Mouse (Mus musculus) monocyte, adult 2 months (primary cell): ENCODE measurements around the gene Agbl3.
A peak's percentile ranks its signal among the peaks of the same experiment; 100 is the strongest.

Experiments used
- DNase-seq, 2 experiments: peaks; one replicate each; pipeline ENCODE4 v3.0.0; 2022; ENCODE audit warnings: low spot score in 2 of 2, low read depth in 1 of 2

Agbl3 gene

GRCm38 (mm10) chr6:34904361-34904760, 124.1 kb downstream of the Agbl3 start:
- no peak for DNase-seq

GRCm38 (mm10) chr6:34906125-34906524, 125.9 kb downstream of the Agbl3 start:
- no peak for DNase-seq

- DNase-seq, result no peak
Measured at GRCm38 (mm10) chr6:34906661-34907060, 126.4 kb downstream of the Agbl3 start.

- DNase-seq, result no peak
Measured at GRCm38 (mm10) chr6:34907121-34907614, 126.9 kb downstream of the Agbl3 start.

GRCm38 (mm10) chr6:34907696-34908260, 127.5 kb downstream of the Agbl3 start:
- DNase-seq, result peak; percentile 38 to 60
